ENCODE assay signal across 7 mouse cellular contexts in the genomic region with DNA sequence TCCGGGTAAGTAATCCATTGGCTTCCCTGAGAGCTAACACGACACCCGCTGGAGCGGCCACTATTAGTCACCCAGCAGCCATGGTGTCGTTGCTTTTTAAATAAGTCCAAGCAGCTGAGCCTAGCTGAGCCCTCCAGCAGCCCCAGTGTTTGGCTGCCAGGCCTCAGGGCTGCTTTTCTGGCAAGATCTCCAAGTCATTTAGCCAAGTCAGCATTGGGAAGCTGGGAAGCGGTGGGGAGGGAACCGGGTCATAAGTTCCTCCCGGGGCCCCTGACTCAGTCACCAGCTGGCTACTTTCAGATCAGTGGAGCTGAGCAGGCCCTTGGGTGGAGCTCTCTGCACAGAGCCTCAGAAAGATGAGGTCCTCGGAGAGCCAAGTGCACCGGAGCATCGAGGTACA. TPM values are rescaled to one million over a fixed set of nuclear protein-coding genes. Genes with fewer than 3 reads are reported as not detected.
DNase-seq lines count a peak whose midpoint lies in the region.

No protein-coding gene starts in this region.

- intact Hi-C loops in gastrocnemius, postnatal 36 days (cut with DNase I) = no loop called here

- DNase-seq in Muller cell, postnatal 12 days (ENCODE audit: inconsistent ontology term) = peak; percentile 77
- DNase-seq in adipocyte (ENCODE audit: low spot score) = peak; percentile 87
- peak; percentile 63 to 65 for DNase-seq in gastrocnemius, postnatal 36 days
- peak; percentile 43 to 49 for DNase-seq in kidney, postnatal 36 days
- no peak for DNase-seq in spleen, adult 18-20 months
- no peak for DNase-seq in MN1 (ENCODE audit: low spot score)
- DNase-seq in right cerebral cortex, postnatal 25 days = no peak

RNA-seq across cellular contexts. Expression of gene Adamts14, which starts 12.0 kb away (rescaled TPM):
- total RNA-seq in gastrocnemius, postnatal 36 days (2021) = 1 to 10 TPM; 1.1 TPM

RNA-seq across cellular contexts. Expression of gene Prf1, which starts 12.4 kb away (rescaled TPM):
- not detected for total RNA-seq in gastrocnemius, postnatal 36 days (2021)

Comparison
In these comparisons a context has a peak if more than half of its experiments do, and no peak if none do; other contexts are left out.
1. DNase-seq: peak in Muller cell, postnatal 12 days (single experiment), adipocyte (single experiment), gastrocnemius, postnatal 36 days (2 of 2) and kidney, postnatal 36 days (2 of 2); none in spleen, adult 18-20 months (0 of 2), MN1 (single experiment) and right cerebral cortex, postnatal 25 days (single experiment).